Mouse (Mus musculus) hindbrain, embryonic 12.5 days (tissue): ENCODE measurements around the gene Sparc. TPM values are rescaled to one million over a fixed set of nuclear protein-coding genes. Genes with fewer than 3 reads are reported as not detected.
"Not testable (repeated sequence)": the region's sequence is repeated elsewhere in the genome, so short reads cannot be mapped to it uniquely, and the experiment has no call there.

ENCODE experiments used
- ATAC-seq: fragments of 200-750 bp; cut with Nextera tagmentation; 2 replicates; pipeline ENCODE4 v1.8.0; 2017; ENCODE audit warnings: moderate TSS enrichment; ENCODE audit not compliant: low FRiP score
- H3K27ac ChIP-seq: fragments of 300-500 bp; sonication (generic); 2 replicates; pipeline ENCODE4 v1.5.1; 2016; ENCODE audit warnings: mild to moderate bottlenecking
- H3K27me3 ChIP-seq: fragments of 300-500 bp; sonication (generic); 2 replicates; pipeline ENCODE4 v1.6.1; 2016; ENCODE audit warnings: mild to moderate bottlenecking
- H3K36me3 ChIP-seq: fragments of 300-500 bp; sonication (generic); 2 replicates; pipeline ENCODE4 v1.6.1; 2016; ENCODE audit warnings: mild to moderate bottlenecking
- H3K4me1 ChIP-seq: fragments of 300-500 bp; sonication (generic); 2 replicates; pipeline ENCODE4 v1.6.1; 2016
- H3K4me2 ChIP-seq: fragments of 300-500 bp; sonication (generic); replicated peaks from 2 replicates; pipeline ENCODE4 v1.6.1; 2016; ENCODE audit warnings: mild to moderate bottlenecking
- H3K4me3 ChIP-seq: fragments of 300-500 bp; sonication (generic); 2 replicates; pipeline ENCODE4 v1.5.1; 2016; ENCODE audit warnings: mild to moderate bottlenecking
- H3K9ac ChIP-seq: fragments of 300-500 bp; sonication (generic); 2 replicates; pipeline ENCODE4 v1.6.1; 2016; ENCODE audit warnings: mild to moderate bottlenecking, moderate library complexity
- H3K9me3 ChIP-seq: fragments of 300-500 bp; sonication (generic); replicated peaks from 2 replicates; pipeline ENCODE4 v1.6.1; 2016; ENCODE audit warnings: mild to moderate bottlenecking
- WGBS: fragments of 180-500 bp; shearing (Covaris S2); methylation state at CpG from one replicate; pipeline ENCODE4 v1.1.7; 2016; 5-methylcytosine and 5-hydroxymethylcytosine counted together
- polyA plus RNA-seq: library from polyadenylated mRNA; unstranded; fragments of >200 nt; fragmentation: Nextera tagmentation; extraction: Ambion mirVana; gene quantifications from 2 replicates; pipeline ENCODE4 v1.2.1, GENCODE M21; 2016

Sparc gene
- polyA plus RNA-seq, 1 experiment from 2014 or later: 743 TPM

- 86% methylated on average over 2 of the region's 2 CpGs for WGBS
- no peaks in the 10 kb centered on the region for H3K27me3 ChIP-seq
- no peak for ATAC-seq
- H3K9me3 ChIP-seq: no peaks in the 10 kb centered on the region
- no peaks in the 10 kb centered on the region for H3K36me3 ChIP-seq
- no peak overlapping the region for H3K9ac ChIP-seq
- H3K4me1 ChIP-seq: peaks cover 25% of the 10 kb centered on the region
- no peak overlapping the region for H3K27ac ChIP-seq
- H3K4me2 ChIP-seq: no peak overlapping the region
- no peak overlapping the region for H3K4me3 ChIP-seq
Observed at GRCm38 (mm10) chr11:55429973-55430372, 7.0 kb upstream of the Sparc start.

DNA sequence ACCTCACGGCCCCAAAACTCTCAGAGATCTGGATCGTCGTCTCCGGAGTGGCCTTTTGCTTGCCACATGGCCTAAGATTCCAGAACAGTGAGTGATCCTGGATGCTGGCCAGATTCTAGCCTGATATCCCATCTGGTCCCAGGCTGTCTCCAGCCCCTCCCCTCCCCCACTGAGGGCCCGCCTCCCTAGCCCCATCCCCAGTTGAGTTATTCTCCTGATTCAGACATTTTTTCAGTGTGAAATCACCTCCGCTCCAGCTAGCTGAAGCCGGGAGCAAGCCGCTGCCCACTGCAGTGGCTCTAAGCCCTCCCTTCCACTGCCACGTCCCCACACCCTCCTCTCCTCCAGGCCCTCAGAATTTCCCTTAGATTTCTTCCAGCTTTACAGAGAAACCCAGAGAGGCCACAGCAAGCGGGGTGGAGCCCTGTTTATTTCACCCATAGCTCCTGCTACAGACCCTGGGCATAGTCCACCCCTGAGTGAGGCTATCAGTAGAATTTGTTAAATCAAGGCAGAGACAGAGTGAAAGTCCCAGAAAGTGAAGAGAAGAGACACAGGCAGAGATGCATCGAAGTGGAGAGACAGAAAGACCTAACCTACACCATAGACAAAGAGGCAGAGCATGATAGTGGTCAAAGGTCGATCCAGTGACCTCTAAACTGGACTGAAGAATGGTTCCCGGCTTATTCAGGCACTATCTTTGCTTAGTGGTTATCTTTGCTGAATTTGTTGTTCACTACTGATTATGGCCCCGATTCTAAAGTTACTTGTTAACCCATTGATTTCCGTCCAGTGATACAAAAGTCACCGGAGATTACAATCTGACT lies 5.4 kb upstream of the Sparc start:
- Histone ChIP-seq H3K9me3 (no peaks in the 10 kb centered on the region), H3K9ac (no peak overlapping the region), H3K36me3 (no peaks in the 10 kb centered on the region), H3K27ac (peak overlapping the region; percentile 80), H3K4me3 (no peak overlapping the region), H3K4me2 (peak overlapping the region; percentile 19; the same call in 1 of the 2 replicates), H3K27me3 (no peaks in the 10 kb centered on the region), H3K4me1 (peaks cover 40% of the 10 kb centered on the region)
- 29% methylated on average over 16 of the region's 16 CpGs for WGBS
- peak; percentile 49 for ATAC-seq

DNA sequence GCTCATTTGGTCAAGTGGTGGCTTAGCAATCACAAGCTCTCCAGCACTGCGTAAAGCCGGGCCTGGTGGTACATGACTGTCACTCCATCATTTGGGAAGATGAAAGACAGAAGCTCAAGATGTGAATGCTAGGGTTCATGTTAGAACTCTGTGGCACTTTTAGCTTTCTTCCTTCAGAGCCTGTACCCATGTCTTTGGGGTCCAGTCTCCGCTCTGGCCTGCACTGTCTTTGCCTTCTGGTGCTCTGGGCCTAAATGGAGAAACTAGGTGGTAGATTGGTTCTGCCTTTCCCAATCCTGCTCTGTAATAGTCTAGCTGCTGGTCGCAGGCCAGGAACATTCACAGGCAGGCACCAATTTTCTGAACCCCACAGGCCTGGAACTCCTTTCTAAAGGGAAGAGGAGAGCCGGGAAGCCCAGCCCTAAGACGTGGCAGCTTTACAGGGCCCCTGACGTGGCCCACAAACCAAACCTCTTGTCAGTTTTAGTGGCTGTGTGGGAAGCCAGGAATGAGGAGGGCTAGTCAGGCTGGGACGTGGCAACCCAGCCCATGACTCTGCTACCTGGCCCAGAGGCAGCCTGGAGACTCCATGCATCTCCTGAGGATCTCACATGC lies 1.9 kb upstream of the Sparc start:
- H3K4me1 ChIP-seq: peaks cover 57% of the 10 kb centered on the region
- no peak overlapping the region for H3K4me3 ChIP-seq
- no peaks in the 10 kb centered on the region for H3K36me3 ChIP-seq
- H3K27ac ChIP-seq: peak overlapping the region; percentile 80
- no peaks in the 10 kb centered on the region for H3K9me3 ChIP-seq
- no peak for ATAC-seq
- WGBS: 76% methylated on average over 8 of the region's 8 CpGs
- no peak overlapping the region for H3K4me2 ChIP-seq
- H3K9ac ChIP-seq: no peak overlapping the region
- H3K27me3 ChIP-seq: no peaks in the 10 kb centered on the region

DNA sequence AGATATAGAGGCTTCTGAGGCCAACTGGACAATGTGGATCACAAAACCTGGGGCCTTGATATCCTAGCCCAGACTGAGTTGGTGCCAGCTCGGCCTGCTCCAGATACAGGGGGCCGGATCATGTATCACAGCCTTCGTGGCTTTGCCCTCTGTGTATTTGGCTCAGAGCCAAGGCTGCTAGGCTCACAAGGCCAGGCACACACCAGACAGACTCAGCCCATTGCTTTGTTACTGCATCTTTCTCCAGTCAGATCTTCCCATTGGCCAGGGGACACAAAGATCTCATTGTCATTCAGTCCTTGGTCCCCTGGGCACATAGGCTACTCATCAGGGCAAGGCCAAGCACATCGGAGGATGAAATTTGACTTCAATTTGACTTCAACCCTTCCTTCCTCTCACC lies 773 bp upstream of the Sparc start:
- H3K27me3 ChIP-seq: 0 out of 2 replicates have a peak, but pooled peaks cover 3% of the 10 kb centered on the region
- peak overlapping the region; percentile 80 for H3K27ac ChIP-seq
- H3K9ac ChIP-seq: no peak overlapping the region
- no peaks in the 10 kb centered on the region for H3K9me3 ChIP-seq
- H3K36me3 ChIP-seq: no peaks in the 10 kb centered on the region
- no peak overlapping the region; the same call in 1 of the 2 replicates for H3K4me2 ChIP-seq
- ATAC-seq: peak; percentile 84
- H3K4me1 ChIP-seq: peaks cover 68% of the 10 kb centered on the region
- WGBS: 15% methylated on average over 4 of the region's 4 CpGs
- H3K4me3 ChIP-seq: no peak overlapping the region

GRCm38 (mm10) chr11:55419678-55420307 lies 3.2 kb downstream of the Sparc start:
- Histone ChIP-seq H3K4me3 (peak overlapping the region; percentile 45), H3K9me3 (no peaks in the 10 kb centered on the region), H3K27ac (peak overlapping the region; percentile 89), H3K9ac (peak overlapping the region; percentile 71), H3K36me3 (no peaks in the 10 kb centered on the region), H3K27me3 (0 out of 2 replicates have a peak, but pooled peaks cover 3% of the 10 kb centered on the region), H3K4me2 (peak overlapping the region; percentile 56), H3K4me1 (peaks cover 66% of the 10 kb centered on the region)
- 1% methylated on average over 9 of the region's 9 CpGs for WGBS
- no peak for ATAC-seq

- peak overlapping the region; percentile 71 for H3K9ac ChIP-seq
- no peak for ATAC-seq
- H3K4me3 ChIP-seq: peak overlapping the region; percentile 45
- H3K27ac ChIP-seq: peak overlapping the region; percentile 89
- 3% methylated on average over 4 of the region's 4 CpGs for WGBS
- 0 out of 2 replicates have a peak, but pooled peaks cover 3% of the 10 kb centered on the region for H3K27me3 ChIP-seq
- no peaks in the 10 kb centered on the region for H3K9me3 ChIP-seq
- H3K4me2 ChIP-seq: peak overlapping the region; percentile 56
- peaks cover 61% of the 10 kb centered on the region for H3K4me1 ChIP-seq
- H3K36me3 ChIP-seq: no peaks in the 10 kb centered on the region
Observed at GRCm38 (mm10) chr11:55419296-55419677, 3.7 kb downstream of the Sparc start.

- Histone ChIP-seq H3K27ac (peak overlapping the region; percentile 89; the same call in 1 of the 2 replicates), H3K9ac (peak overlapping the region; percentile 71), H3K9me3 (no peaks in the 10 kb centered on the region), H3K4me2 (peak overlapping the region; percentile 56), H3K4me3 (peak overlapping the region; percentile 45), H3K27me3 (0 out of 2 replicates have a peak, but pooled peaks cover 3% of the 10 kb centered on the region), H3K36me3 (no peaks in the 10 kb centered on the region), H3K4me1 (peaks cover 55% of the 10 kb centered on the region)
- WGBS: 13% methylated on average over 3 of the region's 3 CpGs
- no peak for ATAC-seq
Observed at GRCm38 (mm10) chr11:55418704-55419061, 4.3 kb downstream of the Sparc start.

DNA sequence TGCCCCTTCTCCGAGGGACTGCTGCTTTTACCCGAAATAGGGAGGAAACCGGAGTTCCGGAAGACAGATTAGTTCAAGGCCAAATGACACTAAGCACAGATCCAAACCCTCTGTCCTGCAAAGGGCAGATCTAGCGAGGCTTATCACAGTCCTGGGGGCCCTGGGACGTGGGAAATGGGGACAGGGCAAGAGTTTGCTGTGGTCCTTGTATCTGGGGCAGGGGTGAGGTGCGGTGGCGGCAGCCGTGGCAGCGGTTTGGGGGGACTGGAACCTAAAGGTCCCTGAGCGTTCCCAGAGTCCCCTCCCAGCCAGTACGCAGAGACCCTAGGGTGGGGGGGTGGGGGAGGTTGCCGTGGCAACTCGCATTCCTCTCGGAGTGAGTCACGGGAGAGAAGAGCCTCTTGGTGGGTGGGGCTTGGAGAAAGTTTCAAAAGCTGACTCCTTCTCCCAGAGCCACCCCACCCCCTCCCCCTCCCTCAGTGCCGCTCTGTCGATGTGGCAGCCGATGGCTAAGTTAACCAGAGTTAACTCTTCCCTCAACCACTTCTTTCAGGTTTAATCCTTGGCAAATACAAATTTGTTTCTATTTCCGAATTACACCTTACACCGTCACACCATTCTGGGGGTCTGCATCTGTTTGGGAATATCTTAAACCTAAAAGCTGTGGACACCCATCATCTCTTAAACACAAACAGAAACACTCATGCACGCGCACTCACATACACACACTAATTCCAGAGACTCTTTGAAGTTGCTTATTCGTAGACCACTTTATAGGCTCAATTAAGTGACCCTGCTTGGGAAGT lies 4.9 kb downstream of the Sparc start:
- ATAC-seq: peak; percentile 76
- H3K4me2 ChIP-seq: peak overlapping the region; percentile 56
- H3K4me1 ChIP-seq: peaks cover 52% of the 10 kb centered on the region
- 1% methylated on average over 24 of the region's 24 CpGs for WGBS
- no peaks in the 10 kb centered on the region for H3K36me3 ChIP-seq
- peak overlapping the region; percentile 71 for H3K9ac ChIP-seq
- H3K27me3 ChIP-seq: 0 out of 2 replicates have a peak, but pooled peaks cover 3% of the 10 kb centered on the region
- peak overlapping the region; percentile 45 for H3K4me3 ChIP-seq
- no peaks in the 10 kb centered on the region for H3K9me3 ChIP-seq
- peak overlapping the region; percentile 89 for H3K27ac ChIP-seq

DNA sequence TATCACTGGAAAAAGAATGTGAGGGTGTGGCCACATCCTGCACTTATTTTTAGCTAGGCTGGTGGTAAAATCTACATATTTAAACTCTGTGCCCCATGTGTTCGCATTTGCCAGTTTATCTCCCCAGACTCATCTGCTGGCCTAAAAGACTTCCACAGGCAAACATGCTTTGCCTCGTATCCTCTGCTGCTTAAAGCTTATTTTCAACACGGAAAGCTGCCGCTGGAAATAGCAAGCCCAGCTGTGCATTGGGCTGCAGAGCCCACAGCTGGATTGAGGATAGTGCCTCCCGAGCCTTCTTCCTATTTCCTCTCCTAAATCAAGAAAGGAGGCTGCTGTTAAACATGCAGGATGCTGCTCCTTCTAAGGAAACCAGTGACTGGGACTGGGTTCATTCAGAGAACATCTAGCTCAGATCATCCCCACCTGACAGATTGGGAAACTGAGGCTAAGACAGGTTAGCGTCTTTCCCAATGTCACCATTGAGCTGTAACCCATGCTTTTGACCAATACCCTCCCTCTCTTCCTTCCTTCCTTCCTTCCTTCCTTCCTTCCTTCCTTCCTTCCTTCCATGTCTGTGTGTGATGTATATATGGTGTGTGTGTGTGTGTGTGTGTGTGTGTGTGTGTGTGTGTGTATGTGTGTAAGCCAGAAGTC lies 6.2 kb downstream of the Sparc start:
- H3K4me1 ChIP-seq: peaks cover 48% of the 10 kb centered on the region
- H3K4me2 ChIP-seq: peak overlapping the region; percentile 56; the same call in 1 of the 2 replicates
- H3K9me3 ChIP-seq: no peaks in the 10 kb centered on the region
- H3K27ac ChIP-seq: no peak overlapping the region
- no peak overlapping the region for H3K4me3 ChIP-seq
- no peak overlapping the region for H3K9ac ChIP-seq
- H3K36me3 ChIP-seq: no peaks in the 10 kb centered on the region
- 0 out of 2 replicates have a peak, but pooled peaks cover 3% of the 10 kb centered on the region for H3K27me3 ChIP-seq
- 75% methylated on average over 6 of the region's 6 CpGs for WGBS
- no peak for ATAC-seq

- 96% methylated on average over 6 of the region's 6 CpGs for WGBS
- H3K27me3 ChIP-seq, ATAC-seq, H3K4me2 ChIP-seq, H3K9me3 ChIP-seq, H3K36me3 ChIP-seq, H3K9ac ChIP-seq, H3K4me3 ChIP-seq, H3K27ac ChIP-seq: not testable (repeated sequence)
- H3K4me1 ChIP-seq: peaks cover 48% of the 10 kb centered on the region
Observed at GRCm38 (mm10) chr11:55415731-55416130, 7.3 kb downstream of the Sparc start.

DNA sequence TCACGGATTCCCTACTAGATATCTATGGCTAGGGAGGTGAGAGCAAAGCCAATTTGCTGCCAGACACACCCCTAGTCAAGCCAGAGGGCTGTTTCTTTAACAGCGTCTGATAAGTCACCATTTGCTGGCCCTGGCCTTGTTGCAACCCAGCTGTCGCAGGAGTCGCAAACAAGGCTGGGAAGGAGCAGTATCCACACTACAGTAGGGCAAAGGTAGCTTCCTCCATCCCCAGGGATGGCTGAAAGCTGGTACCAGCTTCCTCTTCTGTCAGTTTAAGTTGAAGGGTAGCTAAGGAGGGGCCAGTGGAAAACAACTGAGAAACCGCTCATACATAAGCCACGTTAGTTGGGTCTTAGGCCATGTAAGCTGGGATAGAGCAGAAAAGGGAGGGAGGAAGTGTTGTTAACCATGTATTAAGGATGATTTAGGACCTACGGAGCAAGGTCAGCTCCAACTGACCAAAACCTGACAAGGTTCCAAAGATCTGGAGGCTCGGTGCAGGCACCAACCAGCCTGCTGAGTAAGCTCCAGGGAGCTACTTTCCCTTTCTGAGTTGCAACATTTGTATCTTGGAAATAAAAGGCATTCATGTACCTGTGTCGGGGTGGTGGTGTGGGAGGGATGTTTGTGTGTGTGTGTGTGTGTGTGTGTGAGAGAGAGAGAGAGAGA lies 7.8 kb downstream of the Sparc start:
- ATAC-seq: no peak
- Histone ChIP-seq H3K4me3 (no peak overlapping the region), H3K27me3 (0 out of 2 replicates have a peak, but pooled peaks cover 3% of the 10 kb centered on the region), H3K9me3 (no peaks in the 10 kb centered on the region), H3K4me1 (peaks cover 43% of the 10 kb centered on the region), H3K9ac (no peak overlapping the region), H3K36me3 (0 out of 2 replicates have a peak, but pooled peaks cover 3% of the 10 kb centered on the region), H3K4me2 (no peak overlapping the region), H3K27ac (no peak overlapping the region)
- 73% methylated on average over 9 of the region's 9 CpGs for WGBS
